Mouse (Mus musculus) forebrain, embryonic 12.5 days (tissue): ENCODE measurements at regions not wholly inside any gene's neighbourhood (a gene's known extent, or its start where the extent isn't known, plus 50 kb on each side); places are given as distances from the start of the nearest gene placed in this dataset.

Experiments
- ATAC-seq: fragments of 200-750 bp; cut with Nextera tagmentation; 2 replicates; pipeline ENCODE4 v1.8.0; 2017; ENCODE audit warnings: moderate TSS enrichment; ENCODE audit not compliant: low FRiP score
- H3K27ac ChIP-seq: fragments of 300-500 bp; sonication (generic); 2 replicates; pipeline ENCODE4 v1.5.1; 2016; ENCODE audit warnings: mild to moderate bottlenecking
- H3K27me3 ChIP-seq: fragments of 300-500 bp; sonication (generic); 2 replicates; pipeline ENCODE4 v1.6.1; 2016; ENCODE audit warnings: mild to moderate bottlenecking
- H3K36me3 ChIP-seq: fragments of 300-500 bp; sonication (generic); replicated peaks from 2 replicates; pipeline ENCODE4 v1.6.1; 2016; ENCODE audit warnings: mild to moderate bottlenecking
- H3K4me1 ChIP-seq: fragments of 300-500 bp; sonication (generic); 2 replicates; pipeline ENCODE4 v1.6.1; 2016
- H3K4me2 ChIP-seq: fragments of 300-500 bp; sonication (generic); 2 replicates; pipeline ENCODE4 v1.6.1; 2016; ENCODE audit warnings: mild to moderate bottlenecking, moderate library complexity
- H3K4me3 ChIP-seq: fragments of 300-500 bp; sonication (generic); replicated peaks from 2 replicates; pipeline ENCODE4 v1.5.1; 2016; ENCODE audit warnings: mild to moderate bottlenecking
- H3K9ac ChIP-seq: fragments of 300-500 bp; sonication (generic); 2 replicates; pipeline ENCODE4 v1.6.1; 2016; ENCODE audit warnings: mild to moderate bottlenecking
- H3K9me3 ChIP-seq: fragments of 300-500 bp; sonication (generic); 2 replicates; pipeline ENCODE4 v1.6.1; 2016
- WGBS: fragments of 180-500 bp; shearing (Covaris S2); methylation state at CpG from one replicate; pipeline ENCODE4 v1.1.7; 2016; 5-methylcytosine and 5-hydroxymethylcytosine counted together

DNA sequence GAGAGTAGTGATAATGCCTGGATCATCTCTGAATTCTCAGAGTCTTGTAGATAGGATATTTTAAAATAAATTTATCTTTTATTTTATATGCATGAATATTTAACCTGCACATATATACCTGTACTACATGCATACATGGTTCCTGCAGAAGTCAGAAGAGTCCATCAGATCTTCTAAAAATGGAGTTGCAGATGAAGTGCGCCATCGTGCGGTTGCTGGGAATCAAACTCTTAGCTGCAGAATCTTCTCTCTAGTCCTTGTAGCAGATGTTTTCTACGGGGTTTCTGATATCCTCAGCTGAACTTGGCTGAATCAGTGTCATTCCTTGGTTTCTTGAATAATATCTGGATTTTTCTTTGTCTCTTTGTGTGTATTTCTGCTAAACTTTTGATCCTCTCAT is 74.8 kb upstream of the Fam92a start:
- H3K27ac ChIP-seq: no peak overlapping the region

DNA sequence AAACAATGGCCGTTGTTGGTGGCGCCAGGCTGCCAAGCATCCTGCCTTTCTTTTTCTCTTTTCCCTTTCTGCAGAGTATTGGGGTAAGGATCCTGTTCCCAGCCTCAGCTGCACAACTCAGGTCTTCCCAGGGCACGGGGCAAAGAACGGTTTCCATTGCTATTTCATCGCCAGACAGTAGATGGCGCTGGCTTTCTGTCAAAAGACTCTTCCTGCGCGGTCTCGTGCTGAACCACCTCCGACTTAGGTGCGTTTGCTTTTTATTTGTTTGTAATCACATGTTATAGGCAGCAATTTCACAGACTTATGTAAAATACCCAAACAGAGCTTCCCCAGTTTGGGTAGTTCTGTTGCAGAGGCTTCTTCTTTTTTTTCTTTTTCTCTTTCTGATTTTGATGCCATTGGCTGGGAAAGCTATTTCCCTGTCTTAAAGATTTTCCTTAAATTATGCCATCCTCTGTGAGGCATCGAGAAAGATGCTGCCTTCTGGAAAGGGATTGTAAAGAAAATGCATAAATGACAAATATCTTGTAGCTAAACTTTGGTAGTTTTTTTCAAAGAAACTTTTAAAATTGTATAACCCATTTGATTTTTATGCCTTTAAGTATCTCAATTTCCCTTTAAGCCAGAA is 69.2 kb upstream of the Fam92a start:
- peaks cover 4% of the 10 kb centered on the region; the same call in 1 of the 2 replicates for H3K4me1 ChIP-seq
- ATAC-seq: peak; percentile 75
- no peaks in the 10 kb centered on the region for H3K36me3 ChIP-seq
- H3K4me2 ChIP-seq: peak overlapping the region; percentile 40
- no peak overlapping the region for H3K27ac ChIP-seq
- no peaks in the 10 kb centered on the region for H3K9me3 ChIP-seq
- no peak overlapping the region for H3K9ac ChIP-seq
- WGBS: 5% methylated on average over 12 of the region's 12 CpGs
- H3K27me3 ChIP-seq: no peaks in the 10 kb centered on the region
- H3K4me3 ChIP-seq: no peak overlapping the region

More for the DNA sequence above, 74.8 kb upstream of the Fam92a start:
- WGBS: 83% methylated on average over 4 of the region's 4 CpGs
- no peaks in the 10 kb centered on the region for H3K36me3 ChIP-seq
- H3K4me1 ChIP-seq: peaks cover 2% of the 10 kb centered on the region; the same call in 1 of the 2 replicates
- H3K9me3 ChIP-seq: no peaks in the 10 kb centered on the region
- H3K27me3 ChIP-seq: no peaks in the 10 kb centered on the region
- no peak overlapping the region for H3K4me3 ChIP-seq
- no peak for ATAC-seq
- no peak overlapping the region for H3K4me2 ChIP-seq
- H3K9ac ChIP-seq: no peak overlapping the region

DNA sequence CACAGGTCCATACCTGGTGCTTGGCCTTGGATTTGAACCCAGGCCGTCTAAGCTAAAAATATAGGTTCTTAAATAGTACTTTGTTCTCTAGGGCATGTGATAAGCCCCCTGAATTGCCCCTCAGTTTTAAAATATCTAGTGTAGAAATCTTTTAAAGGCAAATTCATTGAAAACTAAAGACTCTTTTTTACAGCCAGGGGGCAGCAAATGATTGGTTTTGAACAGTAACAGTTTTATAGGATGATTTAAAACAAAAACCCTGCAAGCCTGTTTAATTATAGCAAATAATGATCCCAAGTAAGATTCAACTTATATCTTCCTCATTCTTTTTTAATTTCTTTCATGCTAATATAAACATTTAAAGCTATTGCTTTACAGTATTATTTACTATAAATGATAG is 58.9 kb upstream of the Fam92a start:
- WGBS: 71% methylated on average over 1 of the region's 1 CpGs
- Histone ChIP-seq H3K4me1 (no peaks in the 10 kb centered on the region), H3K9ac (no peak overlapping the region), H3K36me3 (no peaks in the 10 kb centered on the region), H3K4me3 (no peak overlapping the region), H3K9me3 (no peaks in the 10 kb centered on the region), H3K4me2 (no peak overlapping the region), H3K27me3 (no peaks in the 10 kb centered on the region), H3K27ac (no peak overlapping the region)
- ATAC-seq: no peak
